Mouse (Mus musculus) liver, embryonic 16.5 days (tissue): ENCODE measurements around the gene Snrnp70. TPM values are rescaled to one million over a fixed set of nuclear protein-coding genes. Genes with fewer than 3 reads are reported as not detected.
A peak's percentile ranks its signal among the peaks of the same experiment; 100 is the strongest.

Experiments used
- ATAC-seq: fragments of 200-750 bp; cut with Nextera tagmentation; 2 replicates; pipeline ENCODE4 v1.8.0; 2017; ENCODE audit warnings: low read depth, mild to moderate bottlenecking, moderate number of reproducible peaks, moderate library complexity
- H3K27ac ChIP-seq: fragments of 300-500 bp; sonication (generic); 2 replicates; pipeline ENCODE4 v1.5.1; 2014; ENCODE audit warnings: mild to moderate bottlenecking, low read length
- H3K27me3 ChIP-seq: fragments of 300-500 bp; sonication (generic); 2 replicates; pipeline ENCODE4 v1.6.1; 2014; ENCODE audit warnings: low read depth, low read length, mixed read lengths; ENCODE audit not compliant: control insufficient read depth, insufficient read depth
- H3K36me3 ChIP-seq: fragments of 300-500 bp; sonication (generic); 2 replicates; pipeline ENCODE4 v1.6.1; 2014; ENCODE audit warnings: mild to moderate bottlenecking; ENCODE audit not compliant: control insufficient read depth, insufficient read depth
- H3K4me1 ChIP-seq: fragments of 300-500 bp; sonication (generic); 2 replicates; pipeline ENCODE4 v1.6.1; 2014; ENCODE audit warnings: low read depth, low read length, mixed read lengths; ENCODE audit not compliant: control insufficient read depth
- H3K4me2 ChIP-seq: fragments of 300-500 bp; sonication (generic); 2 replicates; pipeline ENCODE4 v1.6.1; 2014; ENCODE audit warnings: low read depth, low read length, mixed read lengths
- H3K4me3 ChIP-seq: fragments of 300-500 bp; sonication (generic); 2 replicates; pipeline ENCODE4 v1.5.1; 2014; ENCODE audit warnings: low read depth, mild to moderate bottlenecking, low read length
- H3K9ac ChIP-seq: fragments of 300-500 bp; sonication (generic); 2 replicates; pipeline ENCODE4 v1.6.1; 2014; ENCODE audit warnings: low read depth, low read length
- H3K9me3 ChIP-seq: fragments of 300-500 bp; sonication (generic); replicated peaks from 2 replicates; pipeline ENCODE4 v1.6.1; 2016; ENCODE audit warnings: low read length; ENCODE audit not compliant: control insufficient read depth
- WGBS: fragments of 180-500 bp; shearing (Covaris S2); extraction: QIAGEN DNeasy Blood & Tissue Kit; methylation state at CpG from one replicate; pipeline ENCODE4 v1.1.7; 2014; ENCODE audit not compliant: insufficient replicate concordance; 5-methylcytosine and 5-hydroxymethylcytosine counted together
- polyA plus RNA-seq: library from polyadenylated mRNA; unstranded; fragments of >200 nt; fragmentation: Nextera tagmentation; extraction: Ambion mirVana; gene quantifications from 2 replicates; pipeline ENCODE4 v1.2.1, GENCODE M21; 2015

Snrnp70 gene
- polyA plus RNA-seq, 1 experiment from 2014 or later: 64.2 TPM

DNA sequence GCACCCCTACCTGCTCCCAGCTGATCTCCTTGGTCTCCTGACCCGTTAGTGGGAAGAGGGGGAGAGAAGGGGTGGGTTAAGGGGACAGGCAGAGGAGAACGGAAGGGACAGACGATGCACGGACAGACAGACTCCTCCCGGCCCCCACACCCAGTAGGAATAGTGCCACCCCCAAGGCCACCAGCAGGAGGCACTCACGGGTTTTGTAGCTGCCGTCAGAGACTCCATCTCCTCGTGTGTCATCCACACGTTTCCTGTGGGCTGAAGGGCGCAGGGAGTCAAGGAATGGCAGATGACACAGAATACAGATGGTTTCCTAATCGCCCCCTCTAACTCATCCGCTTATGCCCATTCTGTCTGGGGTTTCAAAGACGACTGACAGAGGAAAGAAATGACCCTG lies 52.0 kb downstream of the Snrnp70 start:
- ATAC-seq: no peak
- no peaks in the 10 kb centered on the region for H3K9me3 ChIP-seq
- peaks cover 18% of the 10 kb centered on the region for H3K27me3 ChIP-seq
- H3K4me2 ChIP-seq: no peak overlapping the region
- H3K9ac ChIP-seq: no peak overlapping the region
- no peak overlapping the region for H3K27ac ChIP-seq
- WGBS: 22% methylated on average over 13 of the region's 13 CpGs
- H3K4me3 ChIP-seq: no peak overlapping the region
- peaks cover 28% of the 10 kb centered on the region for H3K4me1 ChIP-seq
- H3K36me3 ChIP-seq: no peaks in the 10 kb centered on the region

DNA sequence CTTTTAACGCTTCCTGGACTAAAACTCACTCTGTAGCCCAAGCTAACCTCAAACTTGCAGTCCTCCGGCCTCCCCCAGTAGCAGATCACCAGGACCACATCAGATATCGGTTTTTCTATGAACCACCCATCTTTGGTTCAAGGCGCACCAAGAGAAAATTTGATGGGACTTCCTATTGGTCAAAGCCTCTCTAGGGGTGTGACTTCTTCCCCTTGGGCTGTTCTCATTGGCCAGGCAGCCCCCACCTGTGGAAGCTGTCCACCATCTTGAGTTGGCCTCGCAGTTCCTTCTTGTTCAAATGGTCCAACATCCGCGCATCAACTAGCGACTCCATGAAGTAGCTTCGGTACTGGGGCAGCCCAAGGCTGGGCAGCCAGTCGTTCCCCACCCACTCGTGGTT lies 53.5 kb downstream of the Snrnp70 start:
- no peak for ATAC-seq
- 75% methylated on average over 11 of the region's 11 CpGs for WGBS
- no peaks in the 10 kb centered on the region for H3K36me3 ChIP-seq
- H3K4me1 ChIP-seq: peaks cover 34% of the 10 kb centered on the region
- H3K4me3 ChIP-seq: no peak overlapping the region
- H3K9me3 ChIP-seq: no peaks in the 10 kb centered on the region
- peaks cover 32% of the 10 kb centered on the region for H3K27me3 ChIP-seq
- no peak overlapping the region for H3K4me2 ChIP-seq
- no peak overlapping the region for H3K9ac ChIP-seq
- no peak overlapping the region for H3K27ac ChIP-seq

DNA sequence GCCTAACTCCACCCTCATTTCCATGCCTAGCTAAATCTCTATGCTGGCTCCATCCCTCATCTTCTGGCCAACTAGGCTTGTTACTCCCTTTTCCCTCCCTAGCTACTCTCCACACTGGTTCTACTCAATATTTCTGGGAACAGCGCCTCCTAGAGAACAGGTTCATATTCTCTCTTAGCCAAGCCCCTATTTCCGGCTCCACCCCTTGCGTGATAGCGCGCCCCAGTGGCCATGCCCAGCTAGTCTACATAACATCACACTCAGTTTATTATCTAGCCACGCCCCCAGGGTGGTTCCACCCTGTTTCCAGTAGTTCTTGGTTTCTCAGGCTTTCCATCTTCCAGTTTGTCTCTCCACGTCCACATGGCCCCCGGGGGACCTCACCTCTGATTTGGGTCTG lies 54.2 kb downstream of the Snrnp70 start:
- Histone ChIP-seq H3K4me2 (peak overlapping the region; percentile 80), H3K9me3 (no peaks in the 10 kb centered on the region), H3K27me3 (peaks cover 37% of the 10 kb centered on the region), H3K27ac (no peak overlapping the region), H3K9ac (no peak overlapping the region), H3K36me3 (no peaks in the 10 kb centered on the region), H3K4me3 (no peak overlapping the region), H3K4me1 (peaks cover 34% of the 10 kb centered on the region)
- WGBS: 3% methylated on average over 8 of the region's 8 CpGs
- peak; percentile 47 for ATAC-seq

DNA sequence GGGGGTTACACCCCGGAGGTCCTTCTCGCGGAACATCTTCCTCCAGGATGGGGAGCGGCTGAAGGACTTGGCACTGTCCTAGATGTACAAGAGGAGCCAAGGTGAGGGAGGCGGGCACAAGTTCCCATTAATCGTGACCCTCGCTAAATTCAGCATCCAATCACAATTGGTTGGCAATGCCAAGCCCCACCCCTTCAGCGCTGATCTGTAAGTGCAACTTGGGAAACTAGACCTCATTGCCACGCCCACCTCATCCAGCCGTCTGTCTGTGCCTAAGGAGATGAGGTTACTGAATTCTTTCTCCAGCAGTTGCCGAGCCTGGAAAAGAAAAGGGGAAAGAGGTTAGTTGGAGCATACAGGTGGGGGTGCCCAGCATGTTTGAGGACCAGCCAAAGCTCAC lies 54.9 kb downstream of the Snrnp70 start:
- Histone ChIP-seq H3K27me3 (peaks cover 38% of the 10 kb centered on the region), H3K4me3 (peak overlapping the region; percentile 62), H3K4me2 (peak overlapping the region; percentile 80), H3K27ac (no peak overlapping the region), H3K9ac (no peak overlapping the region), H3K36me3 (no peaks in the 10 kb centered on the region), H3K4me1 (peaks cover 34% of the 10 kb centered on the region), H3K9me3 (no peaks in the 10 kb centered on the region)
- WGBS: 4% methylated on average over 11 of the region's 11 CpGs
- ATAC-seq: no peak

DNA sequence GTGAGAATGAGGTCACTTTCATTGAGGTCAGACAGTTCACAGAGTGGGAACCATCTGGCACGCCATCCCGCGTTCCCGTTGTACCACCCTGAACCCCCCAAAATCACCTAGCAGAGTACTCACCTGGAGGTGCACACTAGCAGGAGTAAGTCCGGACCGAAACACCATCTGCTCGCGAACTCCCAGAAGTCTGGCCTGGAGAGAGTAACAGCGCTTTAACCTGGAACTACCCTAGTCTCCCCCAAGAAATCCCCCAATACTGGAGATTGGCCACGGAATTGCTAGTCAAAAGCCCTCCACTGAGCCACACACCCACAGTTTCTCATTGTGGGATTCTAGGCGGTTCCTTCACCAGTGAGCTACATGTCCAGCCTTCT lies 55.5 kb downstream of the Snrnp70 start:
- ATAC-seq: no peak
- Histone ChIP-seq H3K9ac (peak overlapping the region; percentile 28; the same call in 1 of the 2 replicates), H3K4me3 (peak overlapping the region; percentile 62), H3K36me3 (no peaks in the 10 kb centered on the region), H3K27ac (no peak overlapping the region), H3K4me2 (peak overlapping the region; percentile 80), H3K27me3 (peaks cover 40% of the 10 kb centered on the region), H3K4me1 (peaks cover 34% of the 10 kb centered on the region), H3K9me3 (no peaks in the 10 kb centered on the region)
- 2% methylated on average over 11 of the region's 11 CpGs for WGBS

DNA sequence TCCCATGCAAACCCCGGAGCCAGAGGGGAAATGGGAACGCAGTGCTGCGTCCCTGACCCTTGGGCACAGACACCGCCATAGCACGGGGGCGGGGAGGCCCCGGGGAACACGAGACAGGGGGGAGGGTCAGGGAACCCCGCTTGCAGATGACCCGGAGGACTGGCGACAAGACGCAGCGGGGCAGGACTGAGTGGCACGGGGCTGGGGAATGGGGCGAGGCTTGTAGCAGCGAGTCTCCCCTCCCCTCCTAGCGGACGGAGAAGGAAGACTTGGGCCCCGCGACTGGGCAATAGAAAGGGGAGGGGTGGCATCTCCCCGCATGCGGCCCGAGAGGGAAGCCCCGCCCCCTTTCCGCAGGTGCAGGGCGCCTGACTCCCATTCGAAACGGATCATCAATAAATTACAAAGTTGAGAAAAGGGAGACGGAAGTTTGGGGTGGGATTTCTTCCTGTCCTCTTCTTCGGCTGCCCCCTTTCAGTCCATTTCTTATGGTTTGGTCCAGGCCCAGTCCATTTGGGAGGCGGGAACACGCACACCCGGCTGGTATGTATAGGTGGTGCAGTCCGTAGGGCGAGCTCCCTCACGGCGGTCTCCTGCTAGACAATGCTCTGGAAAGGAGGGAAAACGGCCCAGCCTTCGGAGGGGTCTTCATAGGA lies 56.0 kb downstream of the Snrnp70 start:
- ATAC-seq: peak; percentile 73
- Histone ChIP-seq H3K27me3 (peaks cover 44% of the 10 kb centered on the region), H3K36me3 (no peaks in the 10 kb centered on the region), H3K9ac (peak overlapping the region; percentile 58), H3K4me3 (peak overlapping the region; percentile 62), H3K27ac (no peak overlapping the region), H3K4me1 (peaks cover 34% of the 10 kb centered on the region), H3K4me2 (peak overlapping the region; percentile 80), H3K9me3 (no peaks in the 10 kb centered on the region)
- WGBS: under 1% methylated on average over 36 of the region's 39 CpGs

DNA sequence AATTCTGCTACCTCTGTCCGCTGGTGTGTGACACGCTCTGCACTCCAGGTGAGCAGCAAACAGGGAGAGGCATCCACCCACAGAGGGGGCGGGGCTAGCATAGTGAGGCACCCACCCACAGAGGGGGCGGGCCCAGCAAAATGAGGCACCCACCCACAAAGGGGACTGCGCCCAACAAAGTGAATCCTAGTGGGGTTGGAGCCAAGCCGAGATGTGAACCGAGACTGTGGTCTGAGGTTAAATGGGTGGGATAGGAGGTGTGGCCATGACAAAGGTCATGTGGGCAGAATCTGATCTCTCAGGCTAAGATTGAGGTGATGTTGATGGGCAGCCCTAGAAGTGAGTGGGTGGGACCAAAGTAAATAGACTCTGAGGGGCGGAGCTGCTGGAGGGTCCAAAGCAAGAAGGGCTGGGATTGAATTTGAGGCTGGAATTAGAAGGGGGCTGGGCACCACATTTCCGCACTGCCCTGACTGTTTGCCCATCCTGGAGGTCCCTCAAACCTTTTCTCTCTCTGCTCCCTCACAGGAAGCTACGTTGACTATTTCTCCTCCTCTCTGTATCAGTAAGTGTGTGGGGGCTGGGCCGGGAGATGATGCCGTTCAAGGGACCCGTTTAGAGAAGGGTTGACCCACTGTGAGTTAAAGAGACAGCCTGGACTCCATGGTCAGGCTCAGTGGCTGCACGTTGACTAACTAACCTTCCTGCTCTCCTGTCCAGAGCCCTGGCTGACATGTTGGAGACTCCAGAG lies 57.2 kb downstream of the Snrnp70 start:
- Histone ChIP-seq H3K4me2 (peak overlapping the region; percentile 80), H3K27ac (no peak overlapping the region), H3K36me3 (no peaks in the 10 kb centered on the region), H3K27me3 (peaks cover 55% of the 10 kb centered on the region), H3K9me3 (no peaks in the 10 kb centered on the region), H3K4me3 (no peak overlapping the region), H3K4me1 (peaks cover 34% of the 10 kb centered on the region), H3K9ac (no peak overlapping the region)
- ATAC-seq: peak; percentile 14; the same call in 1 of the 2 replicates
- 3% methylated on average over 14 of the region's 14 CpGs for WGBS

DNA sequence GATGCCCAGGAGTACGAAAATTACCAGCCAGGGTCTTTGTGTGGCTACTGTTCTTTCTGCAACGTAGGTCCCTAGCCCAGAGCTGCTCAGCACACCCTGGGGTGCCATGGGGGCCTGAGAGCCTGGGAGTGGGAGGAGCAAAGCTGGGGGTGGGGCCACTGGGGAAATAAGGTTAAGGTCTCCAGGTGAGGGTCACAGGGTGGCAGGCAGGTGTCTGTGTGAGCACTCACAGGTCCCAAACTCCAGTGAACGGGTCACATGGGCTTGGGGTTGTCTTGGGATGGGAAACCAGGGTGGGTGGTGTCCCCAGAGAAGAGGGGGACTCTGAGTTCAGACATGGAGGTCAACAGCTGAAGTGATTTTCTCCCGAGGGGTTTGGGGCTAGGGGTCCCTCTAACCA lies 58.1 kb downstream of the Snrnp70 start:
- WGBS: 10% methylated on average over 4 of the region's 4 CpGs
- Histone ChIP-seq H3K27me3 (peaks cover 64% of the 10 kb centered on the region), H3K9ac (no peak overlapping the region), H3K4me2 (no peak overlapping the region), H3K4me1 (peaks cover 43% of the 10 kb centered on the region), H3K9me3 (no peaks in the 10 kb centered on the region), H3K4me3 (no peak overlapping the region), H3K27ac (no peak overlapping the region), H3K36me3 (no peaks in the 10 kb centered on the region)
- no peak for ATAC-seq

DNA sequence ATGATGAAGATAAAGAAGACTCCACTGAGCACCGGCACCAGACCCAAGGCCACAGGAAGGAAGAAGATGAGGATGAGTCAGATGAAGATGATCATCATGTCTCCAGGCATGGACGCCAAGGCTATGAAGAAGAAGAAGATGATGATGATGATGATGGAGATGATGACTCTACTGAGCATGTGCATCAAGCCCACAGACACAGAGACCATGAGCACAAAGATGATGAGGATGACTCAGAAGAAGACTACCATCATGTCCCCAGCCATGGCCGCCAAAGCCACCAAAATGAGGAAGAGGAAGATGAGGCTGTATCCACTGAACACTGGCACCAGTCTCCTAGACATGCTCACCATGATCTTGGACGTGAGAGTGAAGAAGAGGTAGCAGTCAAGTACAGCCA lies 59.2 kb downstream of the Snrnp70 start:
- no peak overlapping the region for H3K27ac ChIP-seq
- H3K9me3 ChIP-seq: no peaks in the 10 kb centered on the region
- peaks cover 41% of the 10 kb centered on the region for H3K4me1 ChIP-seq
- ATAC-seq: no peak
- no peak overlapping the region for H3K9ac ChIP-seq
- no peak overlapping the region for H3K4me3 ChIP-seq
- no peaks in the 10 kb centered on the region for H3K36me3 ChIP-seq
- peaks cover 68% of the 10 kb centered on the region for H3K27me3 ChIP-seq
- no peak overlapping the region for H3K4me2 ChIP-seq
- 58% methylated on average over 4 of the region's 4 CpGs for WGBS
